Mouse (Mus musculus): ENCODE data around the gene Ovgp1.

- TF ChIP-seq CTCF (IDR thresholded peaks at IDR 0.05; ENCODE audit: low read depth) (peak; percentile 84), EP300 (optimal IDR thresholded peaks at IDR 0.05) (no peak)
Measured at GRCm38 (mm10) chr3:105991653-105992283, 18.3 kb downstream of the Ovgp1 start.
